ENCODE assay signal across 23 mouse cellular contexts in genomic region chr7:75530642-75531041, GRCm38 (mm10).
A peak's percentile ranks its signal among the peaks of the same experiment; 100 is the strongest.
DNase-seq lines count a peak whose midpoint lies in the region.
"Had no signal": no experiment of that assay in that cellular context is flagged by ENCODE, and none has a peak within 500 bp of the region (broad histone marks: within the 10 kb centered on the region; RNA-seq: fewer than 3 reads in every experiment).

No protein-coding gene starts in this region.

- no peaks in the 10 kb centered on the region for H3K36me3 ChIP-seq in splenic B cell, adult 2 months (ENCODE audit: control insufficient read depth, insufficient read depth, low read length, poor library complexity, severe bottlenecking)
- H3K36me3 ChIP-seq: embryonic facial prominence, embryonic 13.5 days; embryonic facial prominence, embryonic 15.5 days; forebrain, embryonic 15.5 days; G1E had no signal

- DNase-seq in heart, adult 11 months: peak; percentile 45
- DNase-seq in heart, adult 18-20 months: no peak
- peak; percentile 71 for DNase-seq in A20 (ENCODE audit: low read depth, low spot score)
- DNase-seq in fat pad, adult 2 months (ENCODE audit: extremely low read depth, low read depth, low spot score): peak; percentile 65
- DNase-seq in splenic B cell, adult 2 months (ENCODE audit: low read depth, low spot score): peak; percentile 12
- DNase-seq in embryo, embryonic 9.5 days (ENCODE audit: extremely low spot score): no peak
- no peak for DNase-seq in thymus, postnatal 0 days (ENCODE audit: low spot score)
- no peak for DNase-seq in right cerebral cortex, postnatal 25 days
- DNase-seq: adrenal gland, adult 8-10 months; adrenal gland, postnatal 14 days; adrenal gland, postnatal 36 days; cerebellum, adult 11-12 months; cerebellum, adult 2 months; cerebellum, adult 9-10 months; cerebellum, postnatal 10 days; cerebellum, postnatal 25 days; forebrain, postnatal 0 days had no signal

- no peaks in the 10 kb centered on the region; the same call in 1 of the 2 replicates for H3K27me3 ChIP-seq in splenic B cell, adult 2 months (ENCODE audit: control insufficient read depth, insufficient read depth, low read length, poor library complexity, severe bottlenecking)
- H3K27me3 ChIP-seq: embryonic facial prominence, embryonic 13.5 days; embryonic facial prominence, embryonic 15.5 days; forebrain, embryonic 13.5 days; forebrain, embryonic 15.5 days; Patski had no signal

Comparison
In these comparisons a context has a peak if more than half of its experiments do, and no peak if none do; other contexts are left out.
1. DNase-seq: peak in heart, adult 11 months (single experiment), A20 (single experiment), fat pad, adult 2 months (single experiment) and splenic B cell, adult 2 months (single experiment); none in heart, adult 18-20 months (0 of 2), embryo, embryonic 9.5 days (single experiment), thymus, postnatal 0 days (single experiment) and right cerebral cortex, postnatal 25 days (single experiment).